Mouse (Mus musculus): ENCODE data around the gene Gm11639. TPM values are rescaled to one million over a fixed set of nuclear protein-coding genes. Genes with fewer than 3 reads are reported as not detected.

Gm11639 gene
- polyA plus RNA-seq, 1 experiment = 0.01 TPM

DNA sequence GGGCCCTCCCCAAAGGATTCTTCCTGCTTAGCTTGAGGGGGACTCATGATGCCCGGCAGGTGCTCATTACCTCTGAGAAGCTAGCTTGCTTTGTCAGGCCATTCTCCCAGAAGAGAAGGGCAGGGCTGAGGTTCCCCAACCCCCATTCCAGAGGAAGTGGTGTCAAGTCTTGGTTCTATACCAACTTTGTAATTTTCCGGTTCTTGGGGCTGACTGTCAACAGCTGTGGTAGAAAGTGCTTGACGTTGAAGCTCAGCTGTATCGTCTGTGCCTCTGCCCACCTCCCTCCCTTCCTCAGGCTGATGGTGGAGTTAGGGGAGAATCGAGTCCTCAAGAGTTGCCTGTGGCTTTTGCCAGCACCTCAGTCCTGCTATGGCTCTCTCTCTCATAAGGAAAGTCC, 18.1 kb upstream of the Gm11639 start:
- Histone ChIP-seq H3K27me3 (ENCODE audit: control insufficient read depth, insufficient read depth, low read length) (no peaks in the 10 kb centered on the region), H3K27ac (ENCODE audit: control insufficient read depth, insufficient read depth, low read length) (peak overlapping the region; percentile 96), H3K4me3 (ENCODE audit: control insufficient read depth, insufficient read depth, low read length) (no peak overlapping the region), H3K36me3 (ENCODE audit: control insufficient read depth, insufficient read depth, low read length) (no peaks in the 10 kb centered on the region), H3K4me1 (replicated peaks; ENCODE audit: control insufficient read depth, insufficient read depth, low read length) (peaks cover 59% of the 10 kb centered on the region)
- TF ChIP-seq CTCF (IDR thresholded peaks at IDR 0.05; ENCODE audit: borderline replicate concordance, control insufficient read depth, extremely low read depth, insufficient read depth, low read length, poor library complexity) = no peak
- peak; percentile 16; the same call in 1 of the 2 replicates for TF ChIP-seq POLR2A (IDR thresholded peaks at IDR 0.05; ENCODE audit: control insufficient read depth, extremely low read depth, insufficient read depth, low read length, poor library complexity)
- WGBS = 0% methylated on average over 5 of the region's 5 CpGs
- peak; percentile 61 for DNase-seq

- no peak overlapping the region for H3K27ac ChIP-seq (ENCODE audit: control insufficient read depth, insufficient read depth, low read length)
- no peak for DNase-seq
These were observed 12.1 kb upstream of the Gm11639 start for GRCm38 (mm10) chr11:104673412-104673811.

GRCm38 (mm10) chr11:104674768-104675167, 10.7 kb upstream of the Gm11639 start:
- H3K27ac ChIP-seq (ENCODE audit: control insufficient read depth, insufficient read depth, low read length) = no peak overlapping the region
- 84% methylated on average over 11 of the region's 11 CpGs for WGBS
- peaks cover 3% of the 10 kb centered on the region for H3K4me1 ChIP-seq (replicated peaks; ENCODE audit: control insufficient read depth, insufficient read depth, low read length)
- TF ChIP-seq POLR2A (IDR thresholded peaks at IDR 0.05; ENCODE audit: control insufficient read depth, extremely low read depth, insufficient read depth, low read length, poor library complexity) = no peak
- no peak for TF ChIP-seq CTCF (IDR thresholded peaks at IDR 0.05; ENCODE audit: borderline replicate concordance, control insufficient read depth, extremely low read depth, insufficient read depth, low read length, poor library complexity)
- no peak for DNase-seq
- no peaks in the 10 kb centered on the region for H3K36me3 ChIP-seq (ENCODE audit: control insufficient read depth, insufficient read depth, low read length)
- H3K4me3 ChIP-seq (ENCODE audit: control insufficient read depth, insufficient read depth, low read length) = no peak overlapping the region
- H3K27me3 ChIP-seq (ENCODE audit: control insufficient read depth, insufficient read depth, low read length) = no peaks in the 10 kb centered on the region

More at GRCm38 (mm10) chr11:104673412-104673811, 12.1 kb upstream of the Gm11639 start:
- Histone ChIP-seq H3K27me3 (ENCODE audit: control insufficient read depth, insufficient read depth, low read length) (no peaks in the 10 kb centered on the region), H3K4me1 (replicated peaks; ENCODE audit: control insufficient read depth, insufficient read depth, low read length) (peaks cover 6% of the 10 kb centered on the region), H3K36me3 (ENCODE audit: control insufficient read depth, insufficient read depth, low read length) (no peaks in the 10 kb centered on the region), H3K4me3 (ENCODE audit: control insufficient read depth, insufficient read depth, low read length) (no peak overlapping the region)
- TF ChIP-seq POLR2A (IDR thresholded peaks at IDR 0.05; ENCODE audit: control insufficient read depth, extremely low read depth, insufficient read depth, low read length, poor library complexity) = no peak
- TF ChIP-seq CTCF (IDR thresholded peaks at IDR 0.05; ENCODE audit: borderline replicate concordance, control insufficient read depth, extremely low read depth, insufficient read depth, low read length, poor library complexity) = no peak
- 93% methylated on average over 4 of the region's 4 CpGs for WGBS

GRCm38 (mm10) chr11:104693235-104693634, 7.7 kb downstream of the Gm11639 start:
- TF ChIP-seq CTCF (IDR thresholded peaks at IDR 0.05; ENCODE audit: borderline replicate concordance, control insufficient read depth, extremely low read depth, insufficient read depth, low read length, poor library complexity) (no peak), POLR2A (IDR thresholded peaks at IDR 0.05; ENCODE audit: control insufficient read depth, extremely low read depth, insufficient read depth, low read length, poor library complexity) (no peak)
- WGBS = 95% methylated on average over 6 of the region's 6 CpGs
- no peaks in the 10 kb centered on the region for H3K4me1 ChIP-seq (replicated peaks; ENCODE audit: control insufficient read depth, insufficient read depth, low read length)

GRCm38 (mm10) chr11:104704097-104704496, 18.6 kb downstream of the Gm11639 start:
- TF ChIP-seq CTCF (IDR thresholded peaks at IDR 0.05; ENCODE audit: borderline replicate concordance, control insufficient read depth, extremely low read depth, insufficient read depth, low read length, poor library complexity) = no peak
- Histone ChIP-seq H3K27me3 (ENCODE audit: control insufficient read depth, insufficient read depth, low read length) (no peaks in the 10 kb centered on the region), H3K4me3 (ENCODE audit: control insufficient read depth, insufficient read depth, low read length) (no peak overlapping the region), H3K36me3 (ENCODE audit: control insufficient read depth, insufficient read depth, low read length) (no peaks in the 10 kb centered on the region), H3K27ac (ENCODE audit: control insufficient read depth, insufficient read depth, low read length) (no peak overlapping the region), H3K4me1 (replicated peaks; ENCODE audit: control insufficient read depth, insufficient read depth, low read length) (no peaks in the 10 kb centered on the region; the same call in 1 of the 2 replicates)
- DNase-seq = no peak
- WGBS = 89% methylated on average over 15 of the region's 15 CpGs

More at GRCm38 (mm10) chr11:104693235-104693634, 7.7 kb downstream of the Gm11639 start:
- Histone ChIP-seq H3K27me3 (ENCODE audit: control insufficient read depth, insufficient read depth, low read length) (no peaks in the 10 kb centered on the region), H3K4me3 (ENCODE audit: control insufficient read depth, insufficient read depth, low read length) (no peak overlapping the region), H3K36me3 (ENCODE audit: control insufficient read depth, insufficient read depth, low read length) (no peaks in the 10 kb centered on the region), H3K27ac (ENCODE audit: control insufficient read depth, insufficient read depth, low read length) (no peak overlapping the region)
- no peak for DNase-seq

- no peaks in the 10 kb centered on the region; the same call in 1 of the 2 replicates for H3K4me1 ChIP-seq (replicated peaks; ENCODE audit: control insufficient read depth, insufficient read depth, low read length)
- H3K36me3 ChIP-seq (ENCODE audit: control insufficient read depth, insufficient read depth, low read length) = no peaks in the 10 kb centered on the region
- no peaks in the 10 kb centered on the region for H3K27me3 ChIP-seq (ENCODE audit: control insufficient read depth, insufficient read depth, low read length)
- H3K27ac ChIP-seq (ENCODE audit: control insufficient read depth, insufficient read depth, low read length) = no peak overlapping the region
- TF ChIP-seq POLR2A (IDR thresholded peaks at IDR 0.05; ENCODE audit: control insufficient read depth, extremely low read depth, insufficient read depth, low read length, poor library complexity) (no peak), CTCF (IDR thresholded peaks at IDR 0.05; ENCODE audit: borderline replicate concordance, control insufficient read depth, extremely low read depth, insufficient read depth, low read length, poor library complexity) (no peak)
- no peak overlapping the region for H3K4me3 ChIP-seq (ENCODE audit: control insufficient read depth, insufficient read depth, low read length)
- WGBS = 89% methylated on average over 2 of the region's 2 CpGs
- no peak for DNase-seq
These were observed 21.6 kb downstream of the Gm11639 start for GRCm38 (mm10) chr11:104707084-104707483.

DNA sequence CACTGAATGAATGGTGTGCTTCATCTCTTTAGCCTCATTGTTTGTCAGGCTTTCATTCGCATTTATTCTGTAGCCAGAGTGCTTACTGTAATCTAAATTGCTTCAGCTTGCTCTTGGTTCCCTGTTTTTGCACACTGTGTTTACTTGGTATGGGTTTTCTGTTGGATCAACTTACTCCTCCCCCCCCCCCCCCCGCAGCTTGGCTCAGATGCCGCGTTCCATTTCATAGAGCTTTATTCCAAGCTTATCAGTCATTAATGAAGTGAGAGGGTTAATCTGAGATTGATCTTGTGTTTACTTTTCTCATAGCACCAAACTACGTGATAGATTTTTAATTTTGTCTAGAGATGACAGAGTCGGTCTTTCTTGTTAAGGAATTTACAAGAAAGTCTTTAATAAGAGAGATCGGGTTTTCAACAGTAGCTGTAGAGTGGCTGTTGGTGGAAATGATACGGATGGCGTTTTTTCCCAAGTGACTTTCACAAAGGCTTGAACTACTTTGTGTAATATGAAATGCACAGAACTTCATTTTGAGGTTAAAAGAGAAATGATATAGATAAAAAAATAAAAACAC, 59.6 kb downstream of the Gm11639 start:
- H3K36me3 ChIP-seq (ENCODE audit: control insufficient read depth, insufficient read depth, low read length) = no peaks in the 10 kb centered on the region
- no peak overlapping the region for H3K27ac ChIP-seq (ENCODE audit: control insufficient read depth, insufficient read depth, low read length)
- H3K4me3 ChIP-seq (ENCODE audit: control insufficient read depth, insufficient read depth, low read length) = no peak overlapping the region
- no peak for DNase-seq
- 93% methylated on average over 9 of the region's 9 CpGs for WGBS
- no peaks in the 10 kb centered on the region for H3K4me1 ChIP-seq (replicated peaks; ENCODE audit: control insufficient read depth, insufficient read depth, low read length)
- no peak for TF ChIP-seq POLR2A (IDR thresholded peaks at IDR 0.05; ENCODE audit: control insufficient read depth, extremely low read depth, insufficient read depth, low read length, poor library complexity)
- TF ChIP-seq CTCF (IDR thresholded peaks at IDR 0.05; ENCODE audit: borderline replicate concordance, control insufficient read depth, extremely low read depth, insufficient read depth, low read length, poor library complexity) = no peak
- H3K27me3 ChIP-seq (ENCODE audit: control insufficient read depth, insufficient read depth, low read length) = no peaks in the 10 kb centered on the region

Data from thymus, adult 2 months (tissue).